Mouse (Mus musculus) hindbrain, embryonic 10.5 days (tissue): ENCODE measurements at regions not wholly inside any gene's neighbourhood (a gene's known extent, or its start where the extent isn't known, plus 50 kb on each side); places are given as distances from the start of the nearest gene placed in this dataset.

Experiments used
- DNase-seq: peaks from one replicate; pipeline ENCODE4 v3.0.0-alpha.2; 2017; ENCODE audit warnings: low spot score
- H3K27ac ChIP-seq: fragments of 300-500 bp; sonication (generic); 2 replicates; pipeline ENCODE4 v1.5.1; 2016; ENCODE audit warnings: mild to moderate bottlenecking, moderate library complexity
- H3K27me3 ChIP-seq: fragments of 300-500 bp; sonication (generic); 2 replicates; pipeline ENCODE4 v1.6.1; 2016; ENCODE audit warnings: mild to moderate bottlenecking; ENCODE audit not compliant: poor library complexity, insufficient read depth, severe bottlenecking
- H3K36me3 ChIP-seq: fragments of 300-500 bp; sonication (generic); 2 replicates; pipeline ENCODE4 v1.6.1; 2016; ENCODE audit warnings: mild to moderate bottlenecking, moderate library complexity
- H3K4me1 ChIP-seq: fragments of 300-500 bp; sonication (generic); replicated peaks from 2 replicates; pipeline ENCODE4 v1.6.1; 2016; ENCODE audit warnings: mild to moderate bottlenecking
- H3K4me3 ChIP-seq: fragments of 300-500 bp; sonication (generic); 2 replicates; pipeline ENCODE4 v1.5.1; 2016; ENCODE audit warnings: mild to moderate bottlenecking, moderate library complexity
- H3K9me3 ChIP-seq: fragments of 300-500 bp; sonication (generic); 2 replicates; pipeline ENCODE4 v1.6.1; 2016; ENCODE audit warnings: mild to moderate bottlenecking, moderate library complexity
- WGBS: fragments of 180-500 bp; shearing (Covaris S2); methylation state at CpG from one replicate; pipeline ENCODE4 v1.1.7; 2016; 5-methylcytosine and 5-hydroxymethylcytosine counted together

- Histone ChIP-seq H3K36me3 (no peaks in the 10 kb centered on the region), H3K4me3 (no peak overlapping the region), H3K27me3 (no peaks in the 10 kb centered on the region), H3K27ac (no peak overlapping the region), H3K4me1 (no peaks in the 10 kb centered on the region), H3K9me3 (no peaks in the 10 kb centered on the region)
- no peak for DNase-seq
- 82% methylated on average over 5 of the region's 5 CpGs for WGBS
These were observed 53.6 kb upstream of the Tent5a start for GRCm38 (mm10) chr9:85380756-85381155.

- 93% methylated on average over 2 of the region's 2 CpGs for WGBS
- H3K4me1 ChIP-seq: no peaks in the 10 kb centered on the region
- no peak for DNase-seq
- H3K9me3 ChIP-seq: no peaks in the 10 kb centered on the region
- H3K4me3 ChIP-seq: no peak overlapping the region
- H3K36me3 ChIP-seq: no peaks in the 10 kb centered on the region
- H3K27ac ChIP-seq: no peak overlapping the region
- H3K27me3 ChIP-seq: no peaks in the 10 kb centered on the region
These were observed 52.0 kb upstream of the Tent5a start for GRCm38 (mm10) chr9:85379135-85379534.
